Mouse (Mus musculus) hindbrain, embryonic 14.5 days (tissue): ENCODE measurements at regions not wholly inside any gene's neighbourhood (a gene's known extent, or its start where the extent isn't known, plus 50 kb on each side); places are given as distances from the start of the nearest gene placed in this dataset.
A peak's percentile ranks its signal among the peaks of the same experiment; 100 is the strongest.

Experiments
- ATAC-seq: fragments of 200-750 bp; cut with Nextera tagmentation; 2 replicates; pipeline ENCODE4 v1.8.0; 2017; ENCODE audit warnings: moderate number of reproducible peaks, mild to moderate bottlenecking, moderate TSS enrichment, moderate library complexity; ENCODE audit not compliant: low FRiP score
- DNase-seq: peaks from one replicate; pipeline ENCODE4 v3.0.0-alpha.2; 2015; ENCODE audit warnings: low spot score
- H3K27ac ChIP-seq: fragments of 300-500 bp; sonication (generic); 2 replicates; pipeline ENCODE4 v1.5.1; 2014; ENCODE audit warnings: mild to moderate bottlenecking, moderate library complexity
- H3K27me3 ChIP-seq: fragments of 300-500 bp; sonication (generic); 2 replicates; pipeline ENCODE4 v1.6.1; 2014; ENCODE audit warnings: mild to moderate bottlenecking, low read length, mixed read lengths; ENCODE audit not compliant: control insufficient read depth, insufficient read depth
- H3K36me3 ChIP-seq: fragments of 300-500 bp; sonication (generic); replicated peaks from 2 replicates; pipeline ENCODE4 v1.6.1; 2014; ENCODE audit not compliant: control insufficient read depth, insufficient read depth
- H3K4me1 ChIP-seq: fragments of 300-500 bp; sonication (generic); replicated peaks from 2 replicates; pipeline ENCODE4 v1.6.1; 2014; ENCODE audit warnings: antibody characterized with exemption, low read length, mixed read lengths; ENCODE audit not compliant: control insufficient read depth, insufficient read depth
- H3K4me2 ChIP-seq: fragments of 300-500 bp; sonication (generic); replicated peaks from 2 replicates; pipeline ENCODE4 v1.6.1; 2014; ENCODE audit warnings: mild to moderate bottlenecking, moderate library complexity
- H3K4me3 ChIP-seq: fragments of 300-500 bp; sonication (generic); replicated peaks from 2 replicates; pipeline ENCODE4 v1.5.1; 2014; ENCODE audit warnings: mild to moderate bottlenecking, low read length
- H3K9ac ChIP-seq: fragments of 300-500 bp; sonication (generic); 2 replicates; pipeline ENCODE4 v1.6.1; 2014
- H3K9me3 ChIP-seq: fragments of 300-500 bp; sonication (generic); 2 replicates; pipeline ENCODE4 v1.6.1; 2016; ENCODE audit warnings: low read length; ENCODE audit not compliant: control insufficient read depth
- WGBS: fragments of 180-500 bp; shearing (Covaris S2); extraction: QIAGEN DNeasy Blood & Tissue Kit; methylation state at CpG from one replicate; pipeline ENCODE4 v1.1.7; 2014; 5-methylcytosine and 5-hydroxymethylcytosine counted together

DNA sequence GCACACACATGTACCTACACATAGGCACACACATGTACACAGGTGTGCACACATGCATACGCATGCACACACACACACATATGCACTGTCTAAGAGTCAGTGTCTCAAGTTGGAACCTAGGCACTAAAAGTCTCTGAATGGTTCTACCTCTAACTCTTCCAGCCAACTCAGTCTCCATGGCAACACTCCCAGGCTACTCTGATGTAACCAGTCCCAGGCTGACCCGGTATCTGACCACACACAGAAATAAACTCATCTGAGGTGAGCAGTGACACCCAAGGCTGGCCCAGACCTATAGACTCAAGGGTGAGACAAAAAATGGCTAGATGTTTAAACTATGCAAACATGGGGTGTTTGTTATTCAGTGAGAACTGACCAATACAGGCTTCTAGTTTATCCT is 262.1 kb downstream of the Setd4 start:
- no peaks in the 10 kb centered on the region for H3K27me3 ChIP-seq
- WGBS: 78% methylated on average over 2 of the region's 2 CpGs
- no peak for ATAC-seq
- H3K4me2 ChIP-seq: no peak overlapping the region
- no peak overlapping the region for H3K4me3 ChIP-seq
- H3K36me3 ChIP-seq: no peaks in the 10 kb centered on the region
- H3K4me1 ChIP-seq: no peaks in the 10 kb centered on the region
- H3K9me3 ChIP-seq: no peaks in the 10 kb centered on the region
- H3K27ac ChIP-seq: no peak overlapping the region
- H3K9ac ChIP-seq: no peak overlapping the region
- DNase-seq: no peak

DNA sequence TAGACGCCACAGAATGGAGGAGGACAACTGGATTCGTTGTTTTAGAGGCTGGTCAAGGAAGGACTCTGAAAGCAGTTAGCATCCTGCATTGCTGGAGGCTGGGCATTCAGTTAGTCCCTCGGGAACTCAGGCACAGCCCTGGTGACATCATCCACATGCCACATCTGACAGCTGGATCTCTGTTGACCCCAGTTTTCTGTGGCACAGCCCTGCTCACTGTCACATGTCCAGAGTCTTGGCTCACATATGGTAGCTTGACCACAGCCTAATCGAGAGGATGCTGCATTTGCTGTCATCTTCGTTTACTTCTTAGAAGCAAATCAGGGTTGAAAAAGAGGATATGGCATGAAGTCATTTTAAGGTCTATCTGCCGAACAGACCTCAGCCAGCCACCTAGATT is 265.1 kb downstream of the Setd4 start:
- Histone ChIP-seq H3K36me3 (no peaks in the 10 kb centered on the region), H3K4me3 (no peak overlapping the region), H3K4me1 (no peaks in the 10 kb centered on the region), H3K9ac (no peak overlapping the region), H3K9me3 (0 out of 2 replicates have a peak, but pooled peaks cover 5% of the 10 kb centered on the region), H3K27ac (no peak overlapping the region), H3K27me3 (no peaks in the 10 kb centered on the region), H3K4me2 (no peak overlapping the region)
- no peak for ATAC-seq
- no peak for DNase-seq
- 88% methylated on average over 6 of the region's 6 CpGs for WGBS

DNA sequence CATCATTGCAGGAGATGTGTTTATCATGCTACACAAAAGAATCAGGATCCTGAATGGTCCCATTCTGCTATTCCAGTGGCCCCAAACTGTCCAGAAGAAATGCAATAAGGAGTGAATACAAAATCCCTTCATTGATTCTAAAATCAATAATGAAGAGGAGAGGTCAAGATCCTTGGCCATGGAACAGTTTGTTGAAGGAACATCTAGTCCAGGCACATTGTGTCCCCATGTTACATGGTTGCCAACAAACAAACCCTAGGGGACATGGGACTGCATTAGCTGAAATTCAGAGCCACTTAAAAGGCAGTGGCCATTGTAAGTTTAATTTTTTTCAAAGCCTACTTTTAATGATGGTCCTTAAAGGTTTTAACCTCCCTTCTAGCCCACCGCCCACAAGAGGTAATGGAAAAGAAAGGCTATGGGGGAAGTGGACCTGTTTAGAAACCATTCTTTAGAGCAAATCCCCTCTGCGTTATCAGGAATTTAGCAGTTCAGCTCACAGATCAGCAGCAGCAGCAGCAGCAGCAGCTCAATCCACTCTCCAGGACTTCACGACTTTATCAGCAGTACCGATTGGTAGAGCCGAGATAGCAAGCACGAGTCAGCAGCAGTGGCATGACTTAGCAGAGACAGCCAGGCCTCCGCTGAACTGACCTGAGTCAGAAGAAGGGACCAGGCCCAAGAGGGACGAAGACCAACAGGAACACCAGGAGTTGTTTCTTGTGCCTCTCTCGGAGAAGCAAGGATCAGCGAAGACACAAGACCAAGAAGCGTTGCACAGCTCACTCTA is 268.3 kb downstream of the Setd4 start:
- WGBS: 91% methylated on average over 11 of the region's 11 CpGs
- DNase-seq (no peak), ATAC-seq (no peak)
- Histone ChIP-seq H3K4me1 (0 out of 2 replicates have a peak, but pooled peaks cover 12% of the 10 kb centered on the region), H3K4me3 (no peak overlapping the region), H3K27me3 (no peaks in the 10 kb centered on the region), H3K36me3 (no peaks in the 10 kb centered on the region), H3K9ac (no peak overlapping the region), H3K27ac (no peak overlapping the region), H3K4me2 (no peak overlapping the region), H3K9me3 (0 out of 2 replicates have a peak, but pooled peaks cover 5% of the 10 kb centered on the region)

DNA sequence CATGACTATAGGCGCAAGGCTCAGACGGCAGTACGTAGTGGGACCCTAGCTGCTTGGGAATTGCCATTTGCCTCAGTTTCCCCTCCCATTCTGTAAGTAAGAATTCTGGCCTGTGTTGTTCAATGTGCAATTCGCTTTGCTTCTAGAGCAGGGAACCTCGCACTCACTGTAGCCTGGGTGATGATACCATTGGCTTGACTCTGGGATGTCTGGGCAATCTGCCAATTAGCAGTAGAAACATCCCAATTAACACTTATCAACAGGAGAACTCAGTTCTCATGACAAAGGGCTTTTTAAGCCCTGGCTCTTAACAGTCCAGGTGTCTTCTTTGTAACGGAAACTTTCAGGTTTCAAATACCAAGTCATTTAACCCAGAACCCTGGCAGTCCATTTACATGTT is 270.2 kb downstream of the Setd4 start:
- Histone ChIP-seq H3K27me3 (no peaks in the 10 kb centered on the region), H3K36me3 (no peaks in the 10 kb centered on the region), H3K4me1 (0 out of 2 replicates have a peak, but pooled peaks cover 12% of the 10 kb centered on the region), H3K4me3 (no peak overlapping the region), H3K27ac (no peak overlapping the region), H3K9me3 (0 out of 2 replicates have a peak, but pooled peaks cover 5% of the 10 kb centered on the region), H3K4me2 (no peak overlapping the region), H3K9ac (no peak overlapping the region)
- ATAC-seq: 0 out of 2 replicates have a peak, but pooled peaks have one; percentile 11
- peak; percentile 64 for DNase-seq
- 73% methylated on average over 6 of the region's 6 CpGs for WGBS

DNA sequence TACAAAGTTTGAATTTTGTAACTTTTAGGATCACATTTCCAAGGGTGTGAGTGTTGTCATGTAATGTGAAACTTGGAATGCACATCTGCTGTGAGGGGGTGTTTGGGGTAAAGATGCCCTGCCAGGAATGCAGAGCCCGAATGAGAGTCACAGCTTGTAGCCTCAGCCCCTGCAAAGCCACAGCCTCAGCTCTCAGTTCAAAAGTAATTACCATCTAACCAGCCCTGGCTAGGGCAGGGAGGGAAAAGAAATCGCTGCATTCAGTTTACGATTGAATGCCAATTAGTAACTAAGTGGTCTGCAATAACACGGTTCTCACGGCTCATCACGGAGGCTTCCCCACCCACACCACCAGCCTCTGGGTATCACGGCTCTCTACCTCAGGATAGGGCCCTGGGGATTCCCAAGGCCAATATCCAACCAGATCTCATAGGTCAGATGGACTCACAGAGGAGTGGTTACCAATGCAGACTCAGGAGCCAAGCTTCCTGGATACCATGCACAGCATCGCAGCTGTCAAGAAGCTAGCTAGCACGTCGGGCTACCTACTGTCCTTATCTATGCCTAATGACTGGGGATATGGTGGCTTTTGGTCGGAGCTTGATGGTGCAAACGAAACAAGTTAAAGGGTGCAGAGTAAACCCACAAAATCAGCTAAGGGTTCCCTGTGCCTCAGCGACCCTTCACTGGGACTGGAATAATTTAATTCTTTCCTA is 275.0 kb downstream of the Setd4 start:
- H3K27me3 ChIP-seq: no peaks in the 10 kb centered on the region
- no peak for DNase-seq
- no peak; the same call in 1 of the 2 replicates for ATAC-seq
- no peaks in the 10 kb centered on the region for H3K36me3 ChIP-seq
- no peak overlapping the region for H3K4me2 ChIP-seq
- no peak overlapping the region for H3K4me3 ChIP-seq
- H3K9ac ChIP-seq: no peak overlapping the region
- H3K27ac ChIP-seq: no peak overlapping the region
- WGBS: 32% methylated on average over 13 of the region's 13 CpGs
- H3K4me1 ChIP-seq: 0 out of 2 replicates have a peak, but pooled peaks cover 12% of the 10 kb centered on the region
- no peaks in the 10 kb centered on the region for H3K9me3 ChIP-seq

DNA sequence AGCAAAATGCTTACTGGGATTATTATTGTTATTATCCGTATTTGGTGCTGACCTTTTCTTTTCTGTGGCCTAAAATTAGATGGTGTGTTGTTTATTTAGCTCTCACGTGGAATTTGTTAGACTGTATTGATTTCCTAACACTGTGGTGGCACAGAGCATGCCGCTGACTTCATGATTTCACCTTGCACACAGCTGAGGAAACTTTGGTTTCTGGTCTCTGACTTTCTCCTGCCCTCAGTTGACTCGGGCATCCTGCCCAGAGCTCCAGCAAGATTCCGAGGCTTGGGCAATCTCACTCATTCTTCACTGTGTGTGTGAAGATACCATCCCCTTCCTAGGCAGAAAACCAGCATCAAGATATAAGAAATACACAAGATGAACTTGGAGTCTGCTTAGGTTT is 279.0 kb downstream of the Setd4 start:
- H3K27me3 ChIP-seq: no peaks in the 10 kb centered on the region
- H3K27ac ChIP-seq: no peak overlapping the region
- no peak for ATAC-seq
- no peak overlapping the region for H3K4me2 ChIP-seq
- DNase-seq: no peak
- H3K4me1 ChIP-seq: no peaks in the 10 kb centered on the region; the same call in 1 of the 2 replicates
- no peaks in the 10 kb centered on the region for H3K9me3 ChIP-seq
- WGBS: 81% methylated on average over 5 of the region's 5 CpGs
- no peak overlapping the region for H3K9ac ChIP-seq
- no peak overlapping the region for H3K4me3 ChIP-seq
- H3K36me3 ChIP-seq: no peaks in the 10 kb centered on the region

DNA sequence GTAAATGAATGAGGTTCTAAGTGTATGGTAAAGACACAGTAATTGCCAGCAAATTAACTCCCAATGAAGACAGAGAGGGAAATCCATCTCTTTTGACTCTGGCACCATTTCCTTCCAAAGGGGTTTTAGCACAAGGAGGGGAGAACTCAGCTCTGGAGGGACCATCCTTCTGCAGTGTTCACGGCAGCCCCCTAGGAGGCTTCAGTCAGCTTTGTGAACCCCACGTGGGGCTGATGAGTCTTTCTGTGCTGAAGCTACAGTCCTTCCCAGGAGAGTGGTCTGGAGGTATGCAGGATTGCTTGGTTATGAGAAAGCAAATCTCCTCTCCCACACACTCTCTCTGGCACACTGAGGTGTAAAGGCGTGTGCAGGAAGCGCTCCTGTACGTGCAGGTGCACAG is 280.7 kb downstream of the Setd4 start:
- Histone ChIP-seq H3K9ac (no peak overlapping the region), H3K4me1 (no peaks in the 10 kb centered on the region; the same call in 1 of the 2 replicates), H3K36me3 (no peaks in the 10 kb centered on the region), H3K4me3 (no peak overlapping the region), H3K27ac (no peak overlapping the region), H3K27me3 (no peaks in the 10 kb centered on the region), H3K9me3 (no peaks in the 10 kb centered on the region), H3K4me2 (no peak overlapping the region)
- no peak for ATAC-seq
- 60% methylated on average over 5 of the region's 5 CpGs for WGBS
- no peak for DNase-seq

DNA sequence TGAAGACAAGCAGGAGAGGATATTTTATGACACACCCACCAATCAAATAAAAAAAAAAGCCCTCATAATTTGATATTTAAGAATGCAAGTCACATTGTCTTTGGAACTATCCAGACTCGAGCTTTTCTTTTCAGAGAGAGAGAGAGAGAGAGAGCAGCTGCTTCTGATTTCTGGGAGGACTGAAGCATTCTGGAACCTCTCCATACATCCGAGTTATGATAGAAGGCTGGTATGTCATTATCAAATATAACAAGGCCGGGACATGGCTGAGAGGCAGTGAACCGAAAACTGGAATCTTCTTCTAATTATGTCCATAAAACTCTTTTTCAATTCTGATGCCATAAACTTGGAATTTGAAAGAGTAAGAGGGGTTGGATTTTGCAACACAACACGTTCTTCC is 284.3 kb downstream of the Setd4 start:
- ATAC-seq: no peak

DNA sequence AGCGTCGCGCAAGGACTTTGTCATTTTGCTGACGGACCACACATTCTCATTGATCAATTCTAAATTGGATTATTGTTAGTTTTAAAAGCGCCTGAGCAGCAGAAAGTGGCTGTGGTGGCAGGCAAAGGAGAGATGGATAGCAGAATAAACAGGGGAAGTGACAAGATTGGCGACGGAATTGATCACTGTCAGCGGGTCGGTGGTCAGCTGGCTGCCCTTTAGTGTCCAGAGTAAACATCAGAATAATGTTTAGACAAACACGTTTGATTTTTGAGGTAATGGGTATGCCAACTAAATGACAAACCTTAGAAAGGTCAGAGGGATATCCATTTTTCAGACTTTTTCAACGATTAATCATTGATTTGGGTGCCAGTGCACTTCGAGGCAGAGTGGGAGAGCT is 292.2 kb downstream of the Setd4 start:
- DNase-seq (no peak), ATAC-seq (no peak)
- WGBS: 75% methylated on average over 12 of the region's 12 CpGs
- no peaks in the 10 kb centered on the region for H3K27me3 ChIP-seq
- H3K4me3 ChIP-seq: no peak overlapping the region
- H3K27ac ChIP-seq: no peak overlapping the region
- 0 out of 2 replicates have a peak, but pooled peaks cover 2% of the 10 kb centered on the region for H3K9me3 ChIP-seq
- H3K36me3 ChIP-seq: no peaks in the 10 kb centered on the region
- H3K4me2 ChIP-seq: no peak overlapping the region
- no peaks in the 10 kb centered on the region for H3K4me1 ChIP-seq
- no peak overlapping the region for H3K9ac ChIP-seq

More for the DNA sequence above, 284.3 kb downstream of the Setd4 start:
- no peak overlapping the region for H3K9ac ChIP-seq
- no peak overlapping the region for H3K4me3 ChIP-seq
- DNase-seq: no peak
- H3K4me1 ChIP-seq: no peaks in the 10 kb centered on the region; the same call in 1 of the 2 replicates
- H3K36me3 ChIP-seq: no peaks in the 10 kb centered on the region
- H3K9me3 ChIP-seq: no peaks in the 10 kb centered on the region
- no peak overlapping the region for H3K4me2 ChIP-seq
- no peaks in the 10 kb centered on the region for H3K27me3 ChIP-seq
- H3K27ac ChIP-seq: no peak overlapping the region
- 84% methylated on average over 5 of the region's 5 CpGs for WGBS
